Mouse (Mus musculus) spleen, adult 2 months (tissue): ENCODE data around the gene Cltc. TPM values are rescaled to one million over a fixed set of nuclear protein-coding genes. Genes with fewer than 3 reads are reported as not detected.
A peak's percentile ranks its signal among the peaks of the same experiment; 100 is the strongest.

Source experiments
- DNase-seq, 2 experiments: peaks; one replicate each; pipeline versions ENCODE4 v3.0.0 to v3.0.0-alpha.2; 2012 to 2021; ENCODE audit warnings: low spot score in 2 of 2, low read depth in 1 of 2
- H3K27ac ChIP-seq: fragments of 200-500 bp; 2 replicates; pipeline ENCODE4 v1.5.1; 2012; ENCODE audit warnings: low read length, inconsistent platforms; ENCODE audit not compliant: insufficient read depth
- H3K27me3 ChIP-seq: fragments of 200-500 bp; 2 replicates; pipeline ENCODE4 v1.6.1; 2012; ENCODE audit warnings: mild to moderate bottlenecking, moderate library complexity, low read length, inconsistent platforms; ENCODE audit not compliant: control insufficient read depth, insufficient read depth
- H3K36me3 ChIP-seq: fragments of 200-500 bp; 2 replicates; pipeline ENCODE4 v1.6.1; 2012; ENCODE audit warnings: mild to moderate bottlenecking, low read length, inconsistent platforms; ENCODE audit not compliant: control insufficient read depth, insufficient read depth
- H3K4me1 ChIP-seq: fragments of 200-500 bp; 2 replicates; pipeline ENCODE4 v1.6.1; 2011; ENCODE audit warnings: inconsistent platforms; ENCODE audit not compliant: control insufficient read depth, insufficient read depth, insufficient read length
- H3K4me3 ChIP-seq: fragments of 200-500 bp; 2 replicates; pipeline ENCODE4 v1.5.1; 2011; ENCODE audit warnings: mild to moderate bottlenecking, inconsistent platforms; ENCODE audit not compliant: insufficient read depth, insufficient read length; ENCODE audit errors: extremely low read depth
- CTCF ChIP-seq: fragments of 200-500 bp; IDR thresholded peaks from 2 replicates; pipeline ENCODE4 v1.5.1; 2011; ENCODE audit warnings: mild to moderate bottlenecking, inconsistent platforms; ENCODE audit not compliant: insufficient read depth, insufficient read length, insufficient replicate concordance; ENCODE audit errors: extremely low read depth
- POLR2A ChIP-seq: fragments of 200-500 bp; IDR thresholded peaks from 2 replicates; pipeline ENCODE4 v1.6.1; 2011; ENCODE audit warnings: low read depth, low read length, inconsistent platforms
- WGBS: fragments of 180-500 bp; shearing (Covaris S2); methylation state at CpG from one replicate; pipeline ENCODE4 v1.1.7; 2018; 5-methylcytosine and 5-hydroxymethylcytosine counted together
- polyA plus RNA-seq: library from polyadenylated mRNA; depleted of rRNA; stranded (reverse); fragments of >200 nt; gene quantifications from 2 replicates; pipeline ENCODE4 v1.2.3, GENCODE M21; 2012

Cltc gene
- polyA plus RNA-seq, 1 experiment: 50.4 TPM

GRCm38 (mm10) chr11:86683395-86684125 lies 73.8 kb downstream of the Cltc start, which contains the start of the genes Vmp1 and Ptrh2:
Gene Vmp1, minus strand, starts transcription at chr11:86683836.
Gene Ptrh2, plus strand, starts transcription at chr11:86683985.
- peaks cover 3% of the 10 kb centered on the region; the same call in 1 of the 2 replicates for H3K4me1 ChIP-seq

DNA sequence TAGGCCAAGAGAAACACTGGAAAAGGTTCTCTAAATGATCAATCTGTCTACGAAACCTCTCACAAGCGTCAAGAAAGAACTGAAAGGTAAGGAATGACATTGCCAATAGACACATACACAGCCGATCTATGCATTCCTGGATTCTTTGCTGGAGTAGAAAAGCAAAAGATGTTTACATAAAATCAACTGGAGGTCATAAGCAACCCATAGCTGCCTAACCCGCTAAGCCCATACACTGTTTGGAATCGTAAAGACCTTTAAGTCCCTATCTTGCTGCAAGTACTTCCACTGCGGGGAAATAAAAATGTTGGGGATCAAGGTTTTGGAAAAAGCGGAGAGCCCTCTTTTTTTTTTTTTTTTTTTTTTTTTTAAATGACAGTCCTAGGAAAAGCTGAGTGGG lies 74.5 kb downstream of the Cltc start:
- Histone ChIP-seq H3K27ac (no peak overlapping the region), H3K36me3 (0 out of 2 replicates have a peak, but pooled peaks cover 2% of the 10 kb centered on the region), H3K4me1 (peaks cover 3% of the 10 kb centered on the region; the same call in 1 of the 2 replicates), H3K27me3 (no peaks in the 10 kb centered on the region), H3K4me3 (peak overlapping the region; percentile 81; the same call in 1 of the 2 replicates)
- no peak for DNase-seq
- 45% methylated on average over 7 of the region's 7 CpGs for WGBS
- no peak for TF ChIP-seq POLR2A
- TF ChIP-seq CTCF: no peak

More at GRCm38 (mm10) chr11:86683395-86684125, 73.8 kb downstream of the Cltc start, which contains the start of the genes Vmp1 and Ptrh2:
- peak within 1 kb of the TSS; percentile 79 for H3K27ac ChIP-seq
- peak within 1 kb of the TSS; percentile 81 for H3K4me3 ChIP-seq
- peak; percentile 80 to 85 for DNase-seq
- 0 out of 2 replicates have a peak, but pooled peaks cover 2% of the 10 kb centered on the region for H3K36me3 ChIP-seq
- WGBS: under 1% methylated on average over 56 of the region's 56 CpGs
- H3K27me3 ChIP-seq: no peaks in the 10 kb centered on the region
- TF ChIP-seq CTCF: no peak
- peak; percentile 27; the same call in 1 of the 2 replicates for TF ChIP-seq POLR2A

GRCm38 (mm10) chr11:86681423-86681822 lies 75.9 kb downstream of the Cltc start:
- H3K4me1 ChIP-seq: peaks cover 3% of the 10 kb centered on the region; the same call in 1 of the 2 replicates
- no peaks in the 10 kb centered on the region for H3K27me3 ChIP-seq
- no peak for DNase-seq
- no peaks in the 10 kb centered on the region for H3K36me3 ChIP-seq
- no peak overlapping the region for H3K27ac ChIP-seq
- no peak overlapping the region for H3K4me3 ChIP-seq
- TF ChIP-seq CTCF: no peak
- TF ChIP-seq POLR2A: no peak
- WGBS: 84% methylated on average over 3 of the region's 3 CpGs

DNA sequence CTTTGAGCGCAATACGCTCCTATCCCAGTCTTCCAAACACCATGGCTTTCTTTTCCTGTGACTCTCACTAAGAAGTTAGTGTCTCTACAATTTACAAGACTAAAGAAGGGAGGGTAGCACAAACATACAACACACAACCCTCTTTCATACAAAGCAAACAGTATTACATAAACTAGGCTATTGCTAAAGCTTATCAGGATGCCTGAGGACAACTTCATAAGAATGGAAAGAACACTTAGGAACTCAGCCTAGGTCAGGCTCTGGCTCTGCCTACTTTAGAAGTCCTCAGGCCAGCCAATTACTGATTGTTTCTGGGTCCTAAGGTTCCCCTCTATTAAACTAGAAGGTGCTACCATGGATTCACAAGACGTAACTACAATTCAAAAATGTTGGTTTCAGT lies 76.6 kb downstream of the Cltc start:
- 97% methylated on average over 3 of the region's 3 CpGs for WGBS
- peaks cover 3% of the 10 kb centered on the region; the same call in 1 of the 2 replicates for H3K4me1 ChIP-seq

GRCm38 (mm10) chr11:86678957-86679356 lies 78.4 kb downstream of the Cltc start:
- WGBS: 92% methylated on average over 5 of the region's 5 CpGs
- TF ChIP-seq CTCF (no peak), POLR2A (no peak)
- Histone ChIP-seq H3K4me3 (no peak overlapping the region), H3K4me1 (no peaks in the 10 kb centered on the region), H3K27ac (no peak overlapping the region), H3K36me3 (no peaks in the 10 kb centered on the region; the same call in 1 of the 2 replicates), H3K27me3 (no peaks in the 10 kb centered on the region)
- no peak for DNase-seq

More for the DNA sequence above, 76.6 kb downstream of the Cltc start:
- Histone ChIP-seq H3K27me3 (no peaks in the 10 kb centered on the region), H3K36me3 (no peaks in the 10 kb centered on the region), H3K4me3 (no peak overlapping the region), H3K27ac (no peak overlapping the region)
- DNase-seq: no peak
- no peak for TF ChIP-seq CTCF
- no peak for TF ChIP-seq POLR2A

DNA sequence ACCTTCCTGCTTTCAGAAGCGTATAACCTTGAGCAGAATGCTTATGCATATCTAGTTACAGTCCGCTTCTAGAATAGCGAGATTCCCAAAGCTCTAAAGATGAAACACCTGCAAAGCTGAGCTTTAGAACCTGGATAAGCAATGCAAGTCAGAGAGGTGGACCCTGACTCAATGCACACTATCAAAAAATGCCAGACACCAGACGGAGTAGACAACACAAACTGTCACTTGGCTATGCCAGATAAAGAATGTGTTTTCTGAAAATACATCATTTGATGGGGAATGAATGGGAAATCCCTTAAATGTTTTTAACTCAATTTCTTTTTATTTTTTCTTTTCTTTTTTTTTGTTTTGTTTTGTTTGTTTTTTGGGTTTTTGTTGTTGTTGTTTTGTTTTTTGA lies 81.8 kb downstream of the Cltc start:
- no peak for TF ChIP-seq POLR2A
- no peak for TF ChIP-seq CTCF
- Histone ChIP-seq H3K27me3 (no peaks in the 10 kb centered on the region), H3K4me3 (no peak overlapping the region), H3K27ac (no peak overlapping the region), H3K4me1 (0 out of 2 replicates have a peak, but pooled peaks cover 3% of the 10 kb centered on the region), H3K36me3 (no peaks in the 10 kb centered on the region; the same call in 1 of the 2 replicates)
- WGBS: 91% methylated on average over 4 of the region's 4 CpGs
- DNase-seq: no peak
